Mouse (Mus musculus): Measurements from ENCODE around the gene Hoxc8. TPM values are rescaled to one million over a fixed set of nuclear protein-coding genes. Genes with fewer than 3 reads are reported as not detected.

Gene Hoxc8
- polyA plus RNA-seq, 1 experiment from 2014 or later = not detected

DNA sequence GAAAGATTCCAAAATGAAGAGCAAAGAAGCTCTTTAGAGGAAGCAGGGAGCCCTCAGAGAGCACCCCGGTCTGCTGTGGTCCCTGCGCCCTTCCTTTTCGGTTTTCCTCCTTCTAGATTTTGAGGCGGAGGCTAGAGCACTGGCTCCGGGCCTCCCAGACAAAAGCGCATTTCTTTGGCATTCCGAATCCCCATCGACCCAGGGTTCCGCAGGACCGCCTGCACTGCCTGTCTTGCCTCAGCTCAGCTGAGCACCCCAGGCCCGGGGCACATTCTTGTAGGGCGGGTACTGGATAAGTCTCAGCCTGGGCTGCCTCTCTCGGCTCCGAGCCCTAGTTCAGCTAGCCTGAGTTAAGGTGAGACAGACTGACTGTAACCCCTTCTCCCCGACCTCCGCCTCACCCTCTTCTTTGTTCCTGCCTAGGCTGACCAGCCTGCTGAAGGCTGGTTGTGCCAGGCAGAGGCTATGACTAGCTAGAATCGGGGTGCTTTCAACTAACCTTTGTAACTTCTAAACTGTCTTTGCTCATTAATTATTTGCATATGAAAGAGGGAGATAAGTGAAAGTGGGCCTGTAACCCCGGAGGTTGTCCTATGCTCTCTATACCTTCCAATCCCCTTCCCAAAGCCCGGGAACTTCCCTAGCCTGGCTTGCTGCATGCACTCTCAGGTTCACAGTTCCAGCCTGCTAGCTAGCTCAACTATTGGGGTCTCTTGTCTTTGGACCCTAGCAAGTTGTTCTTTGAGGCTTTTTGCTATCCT lies 25.2 kb downstream of the Hoxc8 start:
- 2% methylated on average over 19 of the region's 19 CpGs for WGBS
- no peak overlapping the region for H3K27ac ChIP-seq (replicated peaks; ENCODE audit: low read depth, low read length)
- no peak overlapping the region for H3K4me3 ChIP-seq (replicated peaks; ENCODE audit: low read depth, low read length)
- H3K9me3 ChIP-seq (ENCODE audit: control insufficient read depth, low read length) = no peaks in the 10 kb centered on the region
- ATAC-seq (ENCODE audit: low FRiP score, low TSS enrichment) = no peak
- no peak for DNase-seq
- H3K27me3 ChIP-seq (ENCODE audit: control insufficient read depth, insufficient read depth, low read length) = peaks cover 98% of the 10 kb centered on the region
- no peaks in the 10 kb centered on the region for H3K36me3 ChIP-seq (ENCODE audit: control insufficient read depth, insufficient read depth, low read length)
- H3K4me1 ChIP-seq (ENCODE audit: control insufficient read depth, insufficient read depth, low read length) = no peaks in the 10 kb centered on the region
- no peak overlapping the region for H3K9ac ChIP-seq (replicated peaks; ENCODE audit: low read length)
- no peak overlapping the region for H3K4me2 ChIP-seq (ENCODE audit: low read length)

DNA sequence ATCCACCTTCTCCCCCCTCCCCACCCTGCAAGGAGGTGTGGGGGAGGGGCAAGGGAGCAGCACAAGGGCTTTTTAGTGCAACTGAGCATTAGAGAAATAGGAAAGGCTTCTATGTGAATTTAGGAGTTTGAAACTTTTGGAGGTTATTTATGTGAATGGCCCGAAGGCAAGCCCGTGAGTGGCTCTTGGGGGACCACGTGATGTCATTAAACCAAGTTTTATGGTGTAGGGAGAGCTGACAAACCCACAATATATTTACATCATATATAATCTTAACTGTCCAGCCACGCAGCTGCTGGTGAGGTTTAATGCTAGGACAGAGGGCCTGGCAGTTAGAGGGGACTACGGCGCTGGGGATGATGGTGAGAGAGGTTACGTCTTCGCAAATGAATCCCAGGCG lies 28.2 kb downstream of the Hoxc8 start, which contains the start of gene Hoxc4:
Gene Hoxc4, plus strand, starts transcription at position 299 of the 400 bp plus-strand sequence.
- H3K36me3 ChIP-seq (ENCODE audit: control insufficient read depth, insufficient read depth, low read length) = no peaks in the 10 kb centered on the region
- 2% methylated on average over 9 of the region's 9 CpGs for WGBS
- no peak within 1 kb of the TSS for H3K27ac ChIP-seq (replicated peaks; ENCODE audit: low read depth, low read length)
- H3K9me3 ChIP-seq (ENCODE audit: control insufficient read depth, low read length) = no peaks in the 10 kb centered on the region
- ATAC-seq (ENCODE audit: low FRiP score, low TSS enrichment) (no peak), DNase-seq (no peak)
- no peak within 1 kb of the TSS for H3K4me2 ChIP-seq (ENCODE audit: low read length)
- H3K4me1 ChIP-seq (ENCODE audit: control insufficient read depth, insufficient read depth, low read length) = no peaks in the 10 kb centered on the region
- no peak within 1 kb of the TSS for H3K4me3 ChIP-seq (replicated peaks; ENCODE audit: low read depth, low read length)
- H3K27me3 ChIP-seq (ENCODE audit: control insufficient read depth, insufficient read depth, low read length) = peaks cover 100% of the 10 kb centered on the region
- no peak within 1 kb of the TSS for H3K9ac ChIP-seq (replicated peaks; ENCODE audit: low read length)

DNA sequence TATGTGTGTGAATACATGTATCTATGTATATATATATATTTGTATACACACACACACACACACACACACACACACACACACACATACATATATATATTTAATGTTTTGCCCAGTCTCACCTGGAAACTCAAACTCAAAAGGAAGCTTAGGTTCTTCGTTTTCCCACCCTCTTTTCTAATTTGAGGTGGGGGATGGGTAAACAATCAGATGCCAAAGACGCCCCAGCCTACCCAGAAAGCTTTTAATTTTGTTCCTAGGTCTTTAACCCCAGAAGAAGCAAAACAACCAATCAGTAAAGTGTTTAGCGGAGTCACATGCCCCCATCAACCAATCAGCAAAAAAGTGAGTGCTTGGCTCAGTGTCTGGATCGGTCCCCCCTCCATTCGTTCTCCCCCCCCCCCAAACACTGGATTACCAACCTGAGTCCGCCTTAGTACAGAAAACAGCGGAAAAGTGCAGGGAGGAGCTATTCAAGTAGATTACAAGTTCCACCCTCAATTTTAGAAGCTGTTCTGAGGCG lies 30.6 kb downstream of the Hoxc8 start:
- ATAC-seq (ENCODE audit: low FRiP score, low TSS enrichment) (no peak), DNase-seq (no peak)
- Histone ChIP-seq H3K4me3 (replicated peaks; ENCODE audit: low read depth, low read length) (no peak overlapping the region), H3K27ac (replicated peaks; ENCODE audit: low read depth, low read length) (no peak overlapping the region), H3K9ac (replicated peaks; ENCODE audit: low read length) (no peak overlapping the region), H3K4me2 (ENCODE audit: low read length) (no peak overlapping the region), H3K4me1 (ENCODE audit: control insufficient read depth, insufficient read depth, low read length) (no peaks in the 10 kb centered on the region), H3K9me3 (ENCODE audit: control insufficient read depth, low read length) (no peaks in the 10 kb centered on the region), H3K36me3 (ENCODE audit: control insufficient read depth, insufficient read depth, low read length) (no peaks in the 10 kb centered on the region), H3K27me3 (ENCODE audit: control insufficient read depth, insufficient read depth, low read length) (peaks cover 100% of the 10 kb centered on the region)
- WGBS = 1% methylated on average over 8 of the region's 8 CpGs

DNA sequence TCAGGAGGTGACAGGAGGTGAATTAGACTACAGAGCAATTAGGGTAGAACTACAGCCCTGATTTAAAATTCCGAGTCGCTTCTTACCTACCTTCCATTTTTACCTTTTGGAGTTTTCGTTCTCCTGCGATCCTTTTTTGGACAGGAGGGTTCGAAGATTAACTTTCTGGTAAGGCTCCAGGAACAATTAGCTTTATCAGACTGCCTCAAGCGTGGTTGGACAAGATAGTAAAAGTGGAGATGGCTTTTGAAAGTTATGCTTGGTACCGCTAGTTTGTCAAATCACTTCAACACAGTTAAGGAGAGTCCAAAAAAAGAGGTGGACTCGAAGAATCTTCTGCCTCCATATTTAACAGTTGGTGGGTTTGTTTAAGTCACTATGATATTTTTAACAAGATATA lies 31.1 kb downstream of the Hoxc8 start:
- peaks cover 100% of the 10 kb centered on the region for H3K27me3 ChIP-seq (ENCODE audit: control insufficient read depth, insufficient read depth, low read length)
- H3K4me3 ChIP-seq (replicated peaks; ENCODE audit: low read depth, low read length) = no peak overlapping the region
- H3K4me1 ChIP-seq (ENCODE audit: control insufficient read depth, insufficient read depth, low read length) = no peaks in the 10 kb centered on the region
- H3K36me3 ChIP-seq (ENCODE audit: control insufficient read depth, insufficient read depth, low read length) = no peaks in the 10 kb centered on the region
- H3K27ac ChIP-seq (replicated peaks; ENCODE audit: low read depth, low read length) = no peak overlapping the region
- H3K9me3 ChIP-seq (ENCODE audit: control insufficient read depth, low read length) = no peaks in the 10 kb centered on the region
- 9% methylated on average over 8 of the region's 8 CpGs for WGBS
- no peak overlapping the region for H3K4me2 ChIP-seq (ENCODE audit: low read length)
- no peak overlapping the region for H3K9ac ChIP-seq (replicated peaks; ENCODE audit: low read length)
- ATAC-seq (ENCODE audit: low FRiP score, low TSS enrichment) (no peak), DNase-seq (no peak)

DNA sequence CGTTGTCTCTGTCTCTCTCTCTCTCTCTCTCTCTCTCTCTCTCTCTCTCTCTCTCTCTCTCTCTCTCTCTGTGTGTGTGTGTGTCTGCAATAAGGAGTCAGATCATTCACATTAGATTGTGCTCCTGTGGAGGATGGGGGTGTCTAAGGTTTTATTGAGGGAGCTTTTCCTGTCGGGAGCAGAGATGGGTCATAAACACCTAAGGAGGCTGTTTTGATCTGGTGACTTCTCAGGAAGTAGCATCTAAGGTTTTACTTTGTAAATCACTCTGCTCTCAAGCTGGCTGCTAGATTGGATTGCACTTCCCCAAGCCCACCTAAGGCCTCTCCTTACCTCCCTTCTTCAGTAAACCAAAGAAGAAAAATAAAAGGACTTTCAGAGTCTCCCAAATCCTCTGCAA lies 33.7 kb downstream of the Hoxc8 start:
- ATAC-seq (ENCODE audit: low FRiP score, low TSS enrichment) = no peak
- no peaks in the 10 kb centered on the region for H3K9me3 ChIP-seq (ENCODE audit: control insufficient read depth, low read length)
- H3K27ac ChIP-seq (replicated peaks; ENCODE audit: low read depth, low read length) = no peak overlapping the region
- 0% methylated on average over 2 of the region's 2 CpGs for WGBS
- DNase-seq = no peak
- H3K4me3 ChIP-seq (replicated peaks; ENCODE audit: low read depth, low read length) = no peak overlapping the region
- no peak overlapping the region for H3K4me2 ChIP-seq (ENCODE audit: low read length)
- no peaks in the 10 kb centered on the region for H3K36me3 ChIP-seq (ENCODE audit: control insufficient read depth, insufficient read depth, low read length)
- no peak overlapping the region for H3K9ac ChIP-seq (replicated peaks; ENCODE audit: low read length)
- H3K4me1 ChIP-seq (ENCODE audit: control insufficient read depth, insufficient read depth, low read length) = no peaks in the 10 kb centered on the region
- peaks cover 100% of the 10 kb centered on the region for H3K27me3 ChIP-seq (ENCODE audit: control insufficient read depth, insufficient read depth, low read length)

DNA sequence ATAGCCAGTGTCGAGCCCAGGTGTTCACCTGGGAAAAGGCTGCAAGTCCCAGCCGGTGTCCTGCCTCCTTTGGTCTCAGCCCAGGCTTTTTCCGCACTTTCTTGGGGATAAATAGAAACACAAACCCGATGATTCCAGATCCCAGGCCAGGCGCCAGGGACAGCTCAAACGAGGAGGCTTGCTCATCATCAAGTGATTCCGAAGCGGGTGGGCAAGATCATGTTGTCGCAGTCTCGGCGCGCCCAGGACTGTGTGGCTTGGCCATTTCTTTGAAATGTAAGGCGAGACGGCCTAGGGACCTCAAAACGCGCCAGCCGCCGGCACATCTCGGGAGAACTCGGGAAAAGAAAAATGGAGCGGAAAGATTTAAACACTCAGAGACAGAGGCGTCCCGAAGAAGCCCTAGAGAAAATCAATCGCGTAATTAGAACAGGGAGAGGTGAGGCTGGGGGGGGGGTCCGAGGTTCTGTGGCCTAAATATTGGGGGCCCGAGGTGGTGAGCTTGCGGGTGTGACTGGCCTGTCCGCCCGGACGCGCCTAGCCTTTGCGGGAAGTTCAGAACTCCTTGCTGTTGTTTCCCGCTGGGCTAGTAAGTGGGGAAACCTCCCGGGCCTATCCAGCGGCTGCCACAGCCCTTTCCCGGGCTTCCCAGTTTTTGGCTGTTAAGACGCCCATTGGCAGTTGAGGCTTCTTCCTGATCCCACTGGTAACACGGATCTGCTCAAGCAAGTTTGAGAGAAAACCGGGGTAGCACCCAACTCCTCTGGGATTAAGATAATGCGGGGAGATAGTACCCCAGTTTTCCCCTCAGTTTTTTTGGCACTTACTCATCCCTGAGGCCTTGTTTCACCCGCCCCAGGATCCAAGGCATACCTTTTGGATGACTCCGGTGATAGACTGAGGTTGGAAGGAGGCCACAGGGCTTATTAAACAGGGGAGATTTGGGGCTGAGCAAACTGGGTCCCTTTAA lies 37.1 kb downstream of the Hoxc8 start:
- Histone ChIP-seq H3K27me3 (ENCODE audit: control insufficient read depth, insufficient read depth, low read length) (peaks cover 99% of the 10 kb centered on the region), H3K4me3 (replicated peaks; ENCODE audit: low read depth, low read length) (no peak overlapping the region), H3K9ac (replicated peaks; ENCODE audit: low read length) (no peak overlapping the region), H3K36me3 (ENCODE audit: control insufficient read depth, insufficient read depth, low read length) (no peaks in the 10 kb centered on the region), H3K27ac (replicated peaks; ENCODE audit: low read depth, low read length) (no peak overlapping the region), H3K9me3 (ENCODE audit: control insufficient read depth, low read length) (no peaks in the 10 kb centered on the region), H3K4me2 (ENCODE audit: low read length) (no peak overlapping the region), H3K4me1 (ENCODE audit: control insufficient read depth, insufficient read depth, low read length) (no peaks in the 10 kb centered on the region)
- DNase-seq = no peak
- no peak for ATAC-seq (ENCODE audit: low FRiP score, low TSS enrichment)
- WGBS = 2% methylated on average over 43 of the region's 43 CpGs

DNA sequence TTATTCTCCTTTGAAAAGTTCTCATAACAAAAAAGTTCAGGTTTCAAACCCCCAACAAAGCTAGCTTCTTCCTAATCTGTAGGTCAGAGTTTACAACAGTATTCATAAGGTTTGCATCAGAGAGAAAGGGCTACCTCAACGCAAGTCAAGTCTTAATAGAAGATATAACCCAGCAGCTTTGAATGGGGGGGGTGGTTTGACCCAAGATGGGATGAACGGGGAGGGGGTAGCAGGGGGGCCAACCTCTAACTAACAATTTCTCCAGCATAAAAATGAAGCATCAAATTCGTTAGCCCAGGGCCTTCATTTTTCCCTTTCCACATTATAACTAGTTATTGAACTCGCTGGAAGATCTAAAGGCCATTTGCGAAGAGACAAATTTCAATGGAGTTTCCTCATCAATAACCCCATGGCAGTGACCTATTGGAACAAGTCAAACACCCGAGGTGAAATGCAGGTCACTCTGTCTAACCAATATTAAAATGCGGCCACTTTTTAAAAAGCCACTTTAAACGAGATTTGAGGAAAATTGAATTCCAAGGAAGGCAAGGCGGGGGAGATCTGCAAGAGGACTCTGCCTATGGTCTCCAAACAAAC lies 38.6 kb downstream of the Hoxc8 start:
- H3K4me2 ChIP-seq (ENCODE audit: low read length) = no peak overlapping the region

DNA sequence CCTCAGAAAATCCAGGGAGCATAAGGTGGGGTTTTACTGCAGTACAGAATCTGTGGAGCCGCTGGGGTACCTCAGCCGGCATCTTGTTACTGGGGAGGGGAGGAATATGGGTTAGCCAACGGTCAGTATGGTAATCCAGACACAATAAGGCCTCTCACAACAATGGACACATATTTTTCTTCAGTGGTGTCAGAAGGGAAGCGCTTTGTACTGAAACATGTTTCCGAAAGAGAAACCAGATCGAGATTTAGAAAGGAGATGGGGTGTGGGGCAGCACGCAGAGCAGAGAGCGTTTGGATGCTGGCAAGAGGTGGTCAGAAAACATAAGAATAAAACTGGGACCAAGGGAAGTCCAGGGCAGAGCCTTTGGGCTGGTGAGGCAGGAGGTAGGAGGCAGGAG lies 39.7 kb downstream of the Hoxc8 start:
- no peak overlapping the region for H3K9ac ChIP-seq (replicated peaks; ENCODE audit: low read length)
- H3K4me2 ChIP-seq (ENCODE audit: low read length) = no peak overlapping the region
- ATAC-seq (ENCODE audit: low FRiP score, low TSS enrichment) (no peak), DNase-seq (no peak)
- 1% methylated on average over 8 of the region's 8 CpGs for WGBS
- H3K27ac ChIP-seq (replicated peaks; ENCODE audit: low read depth, low read length) = no peak overlapping the region
- H3K9me3 ChIP-seq (ENCODE audit: control insufficient read depth, low read length) = no peaks in the 10 kb centered on the region
- H3K4me1 ChIP-seq (ENCODE audit: control insufficient read depth, insufficient read depth, low read length) = no peaks in the 10 kb centered on the region
- H3K4me3 ChIP-seq (replicated peaks; ENCODE audit: low read depth, low read length) = no peak overlapping the region
- peaks cover 97% of the 10 kb centered on the region for H3K27me3 ChIP-seq (ENCODE audit: control insufficient read depth, insufficient read depth, low read length)
- H3K36me3 ChIP-seq (ENCODE audit: control insufficient read depth, insufficient read depth, low read length) = no peaks in the 10 kb centered on the region

More for the DNA sequence above, 38.6 kb downstream of the Hoxc8 start:
- DNase-seq (no peak), ATAC-seq (ENCODE audit: low FRiP score, low TSS enrichment) (no peak)
- no peak overlapping the region for H3K9ac ChIP-seq (replicated peaks; ENCODE audit: low read length)
- no peaks in the 10 kb centered on the region for H3K4me1 ChIP-seq (ENCODE audit: control insufficient read depth, insufficient read depth, low read length)
- H3K36me3 ChIP-seq (ENCODE audit: control insufficient read depth, insufficient read depth, low read length) = no peaks in the 10 kb centered on the region
- no peaks in the 10 kb centered on the region for H3K9me3 ChIP-seq (ENCODE audit: control insufficient read depth, low read length)
- no peak overlapping the region for H3K27ac ChIP-seq (replicated peaks; ENCODE audit: low read depth, low read length)
- H3K4me3 ChIP-seq (replicated peaks; ENCODE audit: low read depth, low read length) = no peak overlapping the region
- WGBS = 10% methylated on average over 9 of the region's 9 CpGs
- H3K27me3 ChIP-seq (ENCODE audit: control insufficient read depth, insufficient read depth, low read length) = peaks cover 97% of the 10 kb centered on the region

All from midbrain, embryonic 14.5 days (tissue).